Mouse (Mus musculus): Measurements from ENCODE around the gene Cav2. TPM values are rescaled to one million over a fixed set of nuclear protein-coding genes. Genes with fewer than 3 reads are reported as not detected.
A peak's percentile ranks its signal among the peaks of the same experiment; 100 is the strongest.

Gene Cav2
- total and polyA plus RNA-seq, 3 experiments: 0.08 TPM; not detected in 2

DNA sequence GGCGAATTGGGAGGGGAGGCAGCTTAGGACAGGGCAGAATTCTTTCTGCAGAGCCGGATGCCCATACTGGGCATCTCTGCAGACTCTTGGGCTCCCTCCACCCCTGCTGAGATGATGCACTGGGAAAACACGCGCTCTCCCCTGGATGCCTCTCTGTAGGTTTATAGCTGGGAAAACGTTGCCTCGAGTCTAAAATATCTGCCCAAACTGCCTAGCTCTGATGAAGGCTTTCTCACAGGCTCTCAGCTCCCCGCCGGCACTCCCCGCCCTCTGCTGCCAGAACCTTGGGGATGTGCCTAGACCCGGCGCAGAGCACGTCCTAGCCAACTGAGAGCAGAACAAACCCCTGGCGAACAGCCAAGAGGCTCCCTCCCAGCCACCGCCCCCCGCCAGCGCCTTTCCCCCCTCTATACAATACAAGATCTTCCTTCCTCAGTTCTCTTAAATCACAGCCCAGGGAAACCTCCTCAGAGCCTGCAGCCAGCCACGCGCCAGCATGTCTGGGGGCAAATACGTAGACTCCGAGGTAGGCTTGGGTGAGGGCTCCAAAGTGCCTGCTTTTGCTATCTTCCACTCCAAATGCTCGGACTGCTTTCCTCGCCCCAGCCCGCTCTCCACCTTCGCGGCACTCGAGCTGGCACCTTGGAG, 25.1 kb downstream of the Cav2 start, which contains the start of gene Cav1:
TSS of gene Cav1 (plus strand) at position 382 of the 648 bp plus-strand sequence.
- no peak for DNase-seq (ENCODE audit: extremely low read depth)
- Histone ChIP-seq H3K36me3 (replicated peaks in 1 of 2; ENCODE audit: control insufficient read depth in 1 of 2, insufficient read depth in 1 of 2, low read length in 1 of 2) (no peaks in the 10 kb centered on the region), H3K4me2 (ENCODE audit: insufficient read depth, low read depth, poor library complexity, severe bottlenecking) (peak within 1 kb of the TSS; percentile 4; the same call in 1 of the 2 replicates), H3K9me3 (replicated peaks; ENCODE audit: low read length) (no peaks in the 10 kb centered on the region), H3K4me1 (ENCODE audit: control insufficient read depth in 1 of 2, insufficient read depth in 2 of 2) (peaks cover 3 to 13% of the 10 kb centered on the region in 2 experiments; a peak in 3 of 4 replicates), H3K27ac (ENCODE audit: insufficient read depth, low read depth) (no peak within 1 kb of the TSS), H3K4me3 (replicated peaks in 1 of 3; ENCODE audit: low read depth in 2 of 3, low read length in 2 of 3, poor library complexity in 1 of 3) (no peak within 1 kb of the TSS), H3K79me2 (replicated peaks; ENCODE audit: control insufficient read depth, extremely low read depth, insufficient read depth, poor library complexity, severe bottlenecking) (no peaks in the 10 kb centered on the region), H3K27me3 (replicated peaks) (no peaks in the 10 kb centered on the region), H3K9ac (ENCODE audit: insufficient read depth, low read depth) (no peak within 1 kb of the TSS)
- in situ Hi-C loops (cut with MboI; ENCODE audit: low pct_ligation_motif_present, low pct_unique_long_range_greater_than_20kb, low sequenced_read_pairs): no loop called here
- TF ChIP-seq JUN (IDR thresholded peaks at IDR 0.05; ENCODE audit: insufficient read depth, low read depth, low read length) (no peak), POLR2AphosphoS2 (IDR thresholded peaks at IDR 0.05; ENCODE audit: low read depth, low read length) (no peak), GABPA (IDR thresholded peaks at IDR 0.05; ENCODE audit: insufficient replicate concordance, low read depth, low read length) (no peak), USF1 (IDR thresholded peaks at IDR 0.05; ENCODE audit: low read depth, low read length) (no peak), HCFC1 (IDR thresholded peaks at IDR 0.05; ENCODE audit: low read depth, low read length) (no peak), MAZ (IDR thresholded peaks at IDR 0.05; ENCODE audit: low read depth, low read length) (no peak), BHLHE40 (IDR thresholded peaks at IDR 0.05; ENCODE audit: low read depth, low read length) (no peak), MAFK (IDR thresholded peaks at IDR 0.05; ENCODE audit: insufficient replicate concordance, low read length) (no peak), ZC3H11A (IDR thresholded peaks at IDR 0.05; ENCODE audit: low read depth, low read length) (no peak), ETS1 (conservative IDR thresholded peaks at IDR 0.05; ENCODE audit: low read depth, low read length) (no peak), SMC3 (IDR thresholded peaks at IDR 0.05; ENCODE audit: low read depth, low read length) (no peak), POLR2A (IDR thresholded peaks at IDR 0.05; ENCODE audit: low read depth, low read length) (no peak), CTCF (conservative IDR thresholded peaks at IDR 0.05 in 1 of 2, IDR thresholded peaks at IDR 0.05 in 1 of 2; ENCODE audit: low read depth in 2 of 2, low read length in 2 of 2) (no peak), MAX (IDR thresholded peaks at IDR 0.05; ENCODE audit: low read length) (no peak), ZMIZ1 (IDR thresholded peaks at IDR 0.05; ENCODE audit: low read depth, low read length) (no peak), KAT2A (IDR thresholded peaks at IDR 0.05; ENCODE audit: insufficient replicate concordance, low read length) (no peak), MYC (IDR thresholded peaks at IDR 0.05; ENCODE audit: low read depth, low read length) (no peak)
- dilution Hi-C loops (cut with MboI; ENCODE audit: extremely low pct_ligation_motif_present, extremely low pct_unique_long_range_greater_than_20kb, low sequenced_read_pairs): no loop called here

DNA sequence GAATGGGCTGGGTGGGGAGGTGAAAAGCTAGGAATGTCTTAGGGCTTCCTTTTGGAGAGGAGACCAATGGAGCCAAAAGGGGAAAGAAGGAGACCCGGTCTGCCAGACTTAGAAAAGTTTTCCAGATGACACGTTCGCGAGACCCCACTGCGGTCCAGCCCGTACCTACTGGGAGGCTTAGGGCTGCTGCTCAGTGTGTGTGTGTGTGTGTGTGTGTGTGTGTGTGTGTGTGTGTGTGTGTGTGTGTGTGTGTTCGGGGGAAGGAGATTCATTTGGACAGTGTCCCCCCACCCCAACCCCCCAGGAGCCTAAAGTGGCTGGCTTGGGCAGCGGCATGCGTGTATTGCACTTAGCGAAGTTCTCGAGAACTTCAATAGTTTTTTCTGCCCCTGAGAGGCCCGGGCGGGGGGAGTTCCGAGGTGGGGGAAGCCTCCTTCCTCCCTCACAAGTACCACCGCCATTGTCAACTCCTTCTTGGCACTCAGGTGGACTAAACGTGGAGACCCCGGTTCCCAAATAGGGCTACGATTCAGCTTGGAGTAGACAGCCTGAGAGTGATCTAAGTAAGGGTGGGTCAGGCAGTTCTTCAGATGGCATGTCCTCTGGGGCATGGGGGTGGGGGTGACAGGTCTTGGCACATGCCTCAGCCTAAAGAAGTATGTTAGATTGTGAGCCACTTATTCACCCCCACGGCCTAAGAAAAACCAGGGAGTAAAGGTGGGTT, 25.8 kb downstream of the Cav2 start:
- no peak for DNase-seq (ENCODE audit: extremely low read depth)
- peaks cover 3 to 13% of the 10 kb centered on the region in 2 experiments; a peak in 3 of 4 replicates for H3K4me1 ChIP-seq (ENCODE audit: control insufficient read depth in 1 of 2, insufficient read depth in 2 of 2)
- H3K36me3 ChIP-seq (replicated peaks in 1 of 2; ENCODE audit: control insufficient read depth in 1 of 2, insufficient read depth in 1 of 2, low read length in 1 of 2): no peaks in the 10 kb centered on the region
- H3K79me2 ChIP-seq (replicated peaks; ENCODE audit: control insufficient read depth, extremely low read depth, insufficient read depth, poor library complexity, severe bottlenecking): no peaks in the 10 kb centered on the region
- dilution Hi-C loops (cut with MboI; ENCODE audit: extremely low pct_ligation_motif_present, extremely low pct_unique_long_range_greater_than_20kb, low sequenced_read_pairs): no loop called here
- no peak overlapping the region for H3K4me2 ChIP-seq (ENCODE audit: insufficient read depth, low read depth, poor library complexity, severe bottlenecking)
- H3K27ac ChIP-seq (ENCODE audit: insufficient read depth, low read depth): no peak overlapping the region
- H3K9ac ChIP-seq (ENCODE audit: insufficient read depth, low read depth): no peak overlapping the region
- in situ Hi-C loops (cut with MboI; ENCODE audit: low pct_ligation_motif_present, low pct_unique_long_range_greater_than_20kb, low sequenced_read_pairs): no loop called here
- no peak for TF ChIP-seq UBTF (IDR thresholded peaks at IDR 0.05; ENCODE audit: low read depth, low read length)
- no peak for TF ChIP-seq USF1 (IDR thresholded peaks at IDR 0.05; ENCODE audit: low read depth, low read length)
- no peak for TF ChIP-seq RAD21 (IDR thresholded peaks at IDR 0.05; ENCODE audit: low read depth, low read length)
- TF ChIP-seq CHD2 (IDR thresholded peaks at IDR 0.05; ENCODE audit: low read length): no peak
- TF ChIP-seq JUND (conservative IDR thresholded peaks at IDR 0.05; ENCODE audit: low read depth, low read length): no peak
- no peak for TF ChIP-seq ZC3H11A (IDR thresholded peaks at IDR 0.05; ENCODE audit: low read depth, low read length)
- TF ChIP-seq RCOR1 (conservative IDR thresholded peaks at IDR 0.05; ENCODE audit: low read depth, low read length): no peak
- no peak for TF ChIP-seq MEF2A (IDR thresholded peaks at IDR 0.05; ENCODE audit: borderline replicate concordance, low read depth, low read length)
- no peak for TF ChIP-seq ZKSCAN1 (IDR thresholded peaks at IDR 0.05; ENCODE audit: borderline replicate concordance, low read depth, low read length)
- TF ChIP-seq TCF12 (IDR thresholded peaks at IDR 0.05; ENCODE audit: low read depth, low read length): no peak
- TF ChIP-seq POLR2AphosphoS2 (IDR thresholded peaks at IDR 0.05; ENCODE audit: low read depth, low read length): no peak
- no peak for TF ChIP-seq IRF4 (IDR thresholded peaks at IDR 0.05; ENCODE audit: low read depth, low read length)
- TF ChIP-seq TBP (conservative IDR thresholded peaks at IDR 0.05; ENCODE audit: low read depth, low read length): no peak
- no peak for TF ChIP-seq ZNF384 (IDR thresholded peaks at IDR 0.05; ENCODE audit: low read depth, low read length)
- no peak for TF ChIP-seq CTCF (conservative IDR thresholded peaks at IDR 0.05 in 1 of 2, IDR thresholded peaks at IDR 0.05 in 1 of 2; ENCODE audit: low read depth in 2 of 2, low read length in 2 of 2)
- no peak for TF ChIP-seq PAX5 (IDR thresholded peaks at IDR 0.05; ENCODE audit: low read length)
- no peak for TF ChIP-seq USF2 (conservative IDR thresholded peaks at IDR 0.05; ENCODE audit: low read depth, low read length)
- no peak for TF ChIP-seq SMC3 (IDR thresholded peaks at IDR 0.05; ENCODE audit: low read depth, low read length)
- TF ChIP-seq NELFE (IDR thresholded peaks at IDR 0.05; ENCODE audit: low read depth, low read length): no peak
- H3K4me3 ChIP-seq (replicated peaks in 1 of 3; ENCODE audit: low read depth in 2 of 3, low read length in 2 of 3, poor library complexity in 1 of 3): no peak overlapping the region
- no peaks in the 10 kb centered on the region for H3K9me3 ChIP-seq (replicated peaks; ENCODE audit: low read length)
- no peaks in the 10 kb centered on the region for H3K27me3 ChIP-seq (replicated peaks)
